Mouse (Mus musculus): ENCODE data around the gene Eif2ak3.

DNA sequence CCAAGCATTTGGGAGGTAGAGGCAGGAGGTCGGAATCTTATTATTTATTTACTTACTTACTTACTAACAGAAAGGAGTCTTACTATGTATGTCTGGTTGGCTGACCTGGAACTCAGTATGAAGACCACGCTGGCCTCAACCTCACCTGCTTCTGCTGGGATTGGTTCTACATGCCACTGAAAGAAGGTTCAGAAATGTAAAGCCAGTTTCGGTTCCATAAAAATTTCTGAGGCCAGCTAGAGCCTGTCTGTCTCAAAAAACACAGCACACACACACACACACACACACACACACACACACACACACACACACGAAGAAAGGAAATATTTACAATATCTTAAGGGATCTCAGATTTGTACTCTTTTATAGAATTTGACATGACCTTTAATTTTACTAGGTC, 66.0 kb downstream of the Eif2ak3 start:
- TF ChIP-seq CTCF (IDR thresholded peaks at IDR 0.05; ENCODE audit: borderline replicate concordance, extremely low read depth, insufficient read depth, insufficient read length) (no peak), POLR2A (IDR thresholded peaks at IDR 0.05; ENCODE audit: borderline replicate concordance, extremely low read depth, insufficient read depth, insufficient read length, poor library complexity, severe bottlenecking) (no peak)

Measured in brain, embryonic 14.5 days (tissue).